Mouse (Mus musculus) liver, embryonic 14.5 days (tissue): Measurements from ENCODE around the gene Slc23a4.

ENCODE experiments used
- CTCF ChIP-seq: IDR thresholded peaks from 2 replicates; pipeline ENCODE4 v1.5.1; 2016; ENCODE audit warnings: antibody characterized with exemption, low read depth, control low read depth
- EP300 ChIP-seq: IDR thresholded peaks from 2 replicates; pipeline ENCODE4 v1.6.1; 2016; ENCODE audit warnings: antibody characterized with exemption, low read depth

DNA sequence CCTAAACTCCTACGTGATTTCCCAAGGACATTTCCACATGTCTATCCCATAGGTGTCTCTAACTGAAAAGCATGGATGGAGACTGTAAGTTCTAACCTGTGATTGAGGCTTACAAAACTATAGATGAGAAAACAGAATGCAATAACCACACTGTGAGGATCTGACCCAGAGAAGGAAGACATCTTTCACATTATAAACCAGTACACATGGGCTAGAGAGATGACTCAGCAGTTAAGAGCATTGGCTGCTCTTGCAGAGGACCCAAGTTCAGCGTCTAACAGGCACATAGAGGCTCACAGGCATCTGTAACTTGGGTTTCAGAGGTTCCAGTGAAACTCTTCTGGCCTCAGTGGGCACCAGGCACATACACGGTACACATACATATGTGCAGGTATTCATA is 73.7 kb downstream of the Slc23a4 start:
- TF ChIP-seq CTCF (no peak), EP300 (no peak)
